ENCODE assay signal across 8 mouse cellular contexts in the genomic region with DNA sequence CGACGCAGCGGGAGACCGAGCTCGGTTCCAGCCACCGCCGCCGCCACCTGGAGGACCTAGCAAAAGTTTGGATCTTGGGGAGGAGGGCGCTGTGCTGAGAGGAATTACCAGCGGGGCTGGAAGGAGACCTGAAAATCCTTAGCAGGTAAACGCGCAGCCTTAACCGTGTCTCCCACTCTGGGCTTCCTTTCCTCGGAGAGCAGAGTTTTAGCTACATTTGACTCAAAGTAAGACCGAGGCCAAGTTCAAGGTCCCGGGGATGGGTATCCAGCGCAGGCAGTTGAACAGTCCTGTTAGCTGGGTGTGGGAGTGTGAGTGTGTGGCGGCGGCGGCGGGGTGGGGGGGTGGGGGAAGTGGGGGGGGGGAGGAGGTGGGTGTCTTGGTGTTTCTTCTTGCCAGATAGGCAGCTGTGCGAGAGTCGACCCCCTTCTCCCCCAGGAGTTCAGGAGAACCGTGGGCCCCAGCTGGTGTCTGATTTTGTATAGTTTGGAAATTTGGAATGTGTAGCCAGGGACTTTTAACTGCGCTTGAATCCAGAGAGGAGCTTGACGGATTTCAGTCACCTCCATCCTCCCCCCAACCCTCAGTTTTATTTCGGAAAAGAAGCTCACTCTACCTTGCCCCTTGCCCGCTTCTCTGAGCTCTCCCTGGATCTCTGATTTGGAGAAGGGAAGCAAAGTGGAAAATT. TPM values are rescaled to one million over a fixed set of nuclear protein-coding genes. Genes with fewer than 3 reads are reported as not detected.
A peak's percentile ranks its signal among the peaks of the same experiment; 100 is the strongest.
DNase-seq lines count a peak whose midpoint lies in the region; ATAC-seq and TF ChIP-seq lines count a peak whose summit lies in the region.

No protein-coding gene starts in this region.

- no peaks in the 10 kb centered on the region for H3K27me3 ChIP-seq in kidney, adult 2 months (replicated peaks; ENCODE audit: control insufficient read depth, insufficient read depth, low read length)
- H3K27me3 ChIP-seq in heart, embryonic 15.5 days = no peaks in the 10 kb centered on the region

- TF ChIP-seq POLR2A in kidney, adult 2 months (IDR thresholded peaks at IDR 0.05; ENCODE audit: low read depth, low read length) = no peak

- no peaks in the 10 kb centered on the region for H3K9me3 ChIP-seq in heart, embryonic 15.5 days (replicated peaks)

- H3K36me3 ChIP-seq in kidney, adult 2 months (ENCODE audit: control insufficient read depth, insufficient read depth, low read length) = no peaks in the 10 kb centered on the region
- no peaks in the 10 kb centered on the region for H3K36me3 ChIP-seq in heart, embryonic 15.5 days

- peak overlapping the region; percentile 93 for H3K4me2 ChIP-seq in heart, embryonic 15.5 days

- H3K9ac ChIP-seq in heart, embryonic 15.5 days = peak overlapping the region; percentile 86

- no peak for ATAC-seq in heart, embryonic 15.5 days (replicated peaks; ENCODE audit: insufficient number of reproducible peaks, insufficient read depth, low FRiP score, low read depth)
- no peak for ATAC-seq in inflammation-experienced regulatory T-cells, adult 6 months
- no peak for ATAC-seq in megakaryocyte-erythroid progenitor cell, adult 5-6 weeks (replicated peaks; ENCODE audit: low FRiP score, low TSS enrichment, poor library complexity, severe bottlenecking)

- 3% methylated on average over 28 of the region's 28 CpGs for WGBS in kidney, adult 2 months
- 1% methylated on average over 28 of the region's 28 CpGs for WGBS in heart, embryonic 15.5 days

- H3K4me3 ChIP-seq in kidney, adult 2 months (ENCODE audit: insufficient read depth, low read depth, low read length) = peak overlapping the region; percentile 70
- peak overlapping the region; percentile 95 for H3K4me3 ChIP-seq in heart, embryonic 15.5 days

- H3K4me1 ChIP-seq in kidney, adult 2 months (ENCODE audit: control insufficient read depth, insufficient read depth, low read length) = no peaks in the 10 kb centered on the region
- peaks cover 46% of the 10 kb centered on the region for H3K4me1 ChIP-seq in heart, embryonic 15.5 days (replicated peaks)

- DNase-seq in kidney, adult 2 months = peak; percentile 28
- DNase-seq in kidney, postnatal 36 days = no peak
- peak; percentile 61 for DNase-seq in R1 (ENCODE audit: low read depth, low spot score)
- DNase-seq in lung, postnatal 36 days = peak; percentile 2
- DNase-seq in natural killer cell, adult 2 months (ENCODE audit: low spot score in 2 of 2) = no peak

- no peak for TF ChIP-seq CTCF in kidney, adult 2 months (conservative IDR thresholded peaks at IDR 0.05; ENCODE audit: insufficient read depth, insufficient read length, low read depth, low read length)

- H3K27ac ChIP-seq in kidney, adult 2 months (ENCODE audit: insufficient read depth, low read depth, low read length) = no peak overlapping the region
- peak overlapping the region; percentile 95 for H3K27ac ChIP-seq in heart, embryonic 15.5 days

RNA-seq across cellular contexts. Expression of gene Flrt2, which starts 4.0 kb away (rescaled TPM):
- 2.0 and 2.1 TPM in 2 replicates for polyA plus RNA-seq in kidney, adult 2 months (2012; rRNA removed)
- 19.2 and 24.9 TPM in 2 replicates for polyA plus RNA-seq in heart, embryonic 15.5 days (2015; fragmentation: Nextera tagmentation; extraction: Ambion mirVana)
- polyA plus RNA-seq in inflammation-experienced regulatory T-cells, adult 6 months (2017; shearing (Covaris generic)) = under 1 TPM in 2 of 3 experiments, not detected in 1; 0.12 to 0.13 TPM
- total RNA-seq in megakaryocyte-erythroid progenitor cell, adult 5-6 weeks (2014; fragmentation: Nextera tagmentation) = not detected in 2 replicates
- total RNA-seq in megakaryocyte-erythroid progenitor cell, adult 5-6 weeks (2017) = not detected in 2 replicates

Comparison
In these comparisons a context has a peak if more than half of its experiments do, and no peak if none do; other contexts are left out.
1. DNase-seq: peak in kidney, adult 2 months (single experiment), R1 (single experiment) and lung, postnatal 36 days (single experiment); none in kidney, postnatal 36 days (0 of 2) and natural killer cell, adult 2 months (0 of 2).